Mouse (Mus musculus): ENCODE results near the gene Slc6a18. TPM values are rescaled to one million over a fixed set of nuclear protein-coding genes. Genes with fewer than 3 reads are reported as not detected.

Slc6a18 gene
- polyA plus RNA-seq (2014; fragmentation: Nextera tagmentation; extraction: Ambion mirVana): not detected in 2 replicates

DNA sequence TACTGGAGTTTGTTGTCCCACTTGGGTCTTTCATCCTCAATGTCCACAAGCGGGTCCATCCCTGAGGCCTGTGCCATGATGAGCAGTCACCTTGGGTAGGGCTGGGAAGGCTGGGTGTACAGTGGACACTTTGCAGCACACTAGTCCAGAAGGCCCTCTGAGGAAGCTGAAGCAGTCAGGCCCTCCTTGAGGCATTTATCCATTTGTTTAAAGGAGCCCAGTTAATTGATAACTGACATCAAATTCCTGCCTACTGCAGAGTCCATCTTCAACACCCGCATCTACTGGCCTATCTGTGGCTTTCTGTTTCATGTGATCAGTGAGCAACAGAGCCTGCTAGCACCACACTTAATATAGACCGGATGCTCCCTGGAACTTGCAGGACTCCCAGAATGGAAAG, at the start of gene Slc6a18:
Slc6a18 (minus strand) TSS at position 171 of the 400 bp plus-strand sequence.
- WGBS: 82% methylated on average over 3 of the region's 3 CpGs

DNA sequence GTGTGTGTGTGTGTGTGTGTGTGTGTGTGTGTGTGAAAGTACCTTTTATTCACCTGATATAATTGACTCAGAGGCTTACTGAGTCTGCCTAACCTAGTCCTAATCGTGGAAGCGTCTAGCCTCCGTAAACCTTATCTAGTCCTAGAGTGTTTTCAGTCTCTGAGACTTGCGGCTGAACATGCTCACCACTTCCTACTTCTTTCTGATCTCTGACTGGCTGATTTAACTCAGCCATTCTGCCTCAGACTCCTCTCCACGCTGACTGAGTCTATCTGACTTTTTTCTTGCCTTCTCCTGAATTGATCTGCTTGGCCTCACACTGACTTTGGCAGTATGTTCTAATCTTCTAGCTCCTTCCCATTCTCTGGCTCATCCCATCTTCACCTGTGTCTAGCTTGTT, 47.5 kb upstream of the Slc6a18 start:
- 91% methylated on average over 5 of the region's 5 CpGs for WGBS
- no peak for DNase-seq (ENCODE audit: low spot score)
- H3K4me3 ChIP-seq (ENCODE audit: low read depth, low read length): no peak overlapping the region
- H3K27ac ChIP-seq (ENCODE audit: low read depth, low read length): no peak overlapping the region
- H3K9ac ChIP-seq (ENCODE audit: low read length): no peak overlapping the region
- H3K9me3 ChIP-seq (ENCODE audit: control insufficient read depth, low read length): no peaks in the 10 kb centered on the region
- no peak overlapping the region for H3K4me2 ChIP-seq (ENCODE audit: low read depth)
- H3K27me3 ChIP-seq (ENCODE audit: control insufficient read depth, insufficient read depth, low read length): no peaks in the 10 kb centered on the region
- H3K36me3 ChIP-seq (ENCODE audit: control insufficient read depth, insufficient read depth, low read length): no peaks in the 10 kb centered on the region
- H3K4me1 ChIP-seq (ENCODE audit: control insufficient read depth, insufficient read depth, low read length): no peaks in the 10 kb centered on the region
- ATAC-seq (ENCODE audit: insufficient read depth, low FRiP score, low TSS enrichment): no peak

More for the DNA sequence above, at the start of gene Slc6a18:
- Histone ChIP-seq H3K9ac (ENCODE audit: low read length) (no peak within 1 kb of the TSS), H3K27me3 (ENCODE audit: control insufficient read depth, insufficient read depth, low read length) (no peaks in the 10 kb centered on the region), H3K4me2 (ENCODE audit: low read depth) (no peak within 1 kb of the TSS), H3K27ac (ENCODE audit: low read depth, low read length) (no peak within 1 kb of the TSS), H3K36me3 (ENCODE audit: control insufficient read depth, insufficient read depth, low read length) (no peaks in the 10 kb centered on the region), H3K4me1 (ENCODE audit: control insufficient read depth, insufficient read depth, low read length) (no peaks in the 10 kb centered on the region), H3K4me3 (ENCODE audit: low read depth, low read length) (no peak within 1 kb of the TSS), H3K9me3 (ENCODE audit: control insufficient read depth, low read length) (no peaks in the 10 kb centered on the region)
- ATAC-seq (ENCODE audit: insufficient read depth, low FRiP score, low TSS enrichment) (no peak), DNase-seq (ENCODE audit: low spot score) (no peak)

DNA sequence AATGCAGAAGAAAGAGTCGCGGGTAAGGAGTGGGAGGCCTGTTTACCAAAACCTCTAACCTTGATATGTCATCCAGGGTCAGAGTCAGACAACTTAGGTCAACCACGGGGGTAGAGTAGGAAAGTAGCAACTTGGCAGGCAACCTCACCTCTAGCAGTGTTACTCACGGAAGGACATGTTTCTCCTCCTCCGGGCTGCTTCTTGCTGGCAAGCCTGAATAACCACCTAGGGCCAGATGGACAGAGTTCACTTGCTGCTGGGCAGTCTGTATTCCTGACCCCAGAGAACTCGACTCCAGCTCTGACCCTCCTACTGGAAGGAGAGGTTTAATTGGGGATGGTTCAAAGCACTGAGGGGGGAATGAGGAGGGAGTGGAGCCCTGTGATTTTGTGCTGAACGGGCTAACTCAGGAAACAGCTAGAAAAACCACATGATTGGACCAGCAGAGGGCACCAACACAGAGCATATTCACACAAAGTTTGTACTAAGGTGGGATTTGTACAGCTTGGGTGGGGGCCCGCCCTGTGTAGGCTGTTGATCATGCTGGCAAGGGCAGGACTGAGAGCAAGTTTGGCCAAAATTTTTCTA, 45.4 kb upstream of the Slc6a18 start:
- Histone ChIP-seq H3K4me1 (ENCODE audit: control insufficient read depth, insufficient read depth, low read length) (no peaks in the 10 kb centered on the region), H3K36me3 (ENCODE audit: control insufficient read depth, insufficient read depth, low read length) (no peaks in the 10 kb centered on the region), H3K4me2 (ENCODE audit: low read depth) (no peak overlapping the region), H3K9me3 (ENCODE audit: control insufficient read depth, low read length) (no peaks in the 10 kb centered on the region), H3K27me3 (ENCODE audit: control insufficient read depth, insufficient read depth, low read length) (no peaks in the 10 kb centered on the region), H3K9ac (ENCODE audit: low read length) (no peak overlapping the region), H3K27ac (ENCODE audit: low read depth, low read length) (no peak overlapping the region), H3K4me3 (ENCODE audit: low read depth, low read length) (no peak overlapping the region)
- ATAC-seq (ENCODE audit: insufficient read depth, low FRiP score, low TSS enrichment) (no peak), DNase-seq (ENCODE audit: low spot score) (peak; percentile 27)
- 46% methylated on average over 8 of the region's 8 CpGs for WGBS

DNA sequence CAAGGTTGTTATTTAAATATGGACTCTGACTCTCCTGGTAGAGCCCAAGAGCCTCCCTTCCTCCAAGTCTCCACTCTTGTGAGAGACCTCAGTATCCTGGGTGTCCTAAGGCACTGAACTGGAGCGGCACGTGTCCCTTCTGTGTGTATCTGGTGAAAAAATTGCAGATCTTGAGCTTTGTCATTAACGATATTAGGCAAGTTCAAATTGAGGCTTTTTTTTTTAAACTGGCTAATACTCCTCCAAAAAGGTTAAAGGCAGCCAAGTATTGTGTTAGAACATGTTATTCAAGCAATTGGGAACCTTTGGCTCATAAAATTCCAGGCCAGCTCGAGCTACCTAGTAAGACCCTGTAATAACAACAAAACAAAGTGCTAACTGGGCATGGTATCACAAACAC, 42.4 kb upstream of the Slc6a18 start:
- DNase-seq (ENCODE audit: low spot score): no peak
- WGBS: 87% methylated on average over 4 of the region's 4 CpGs

DNA sequence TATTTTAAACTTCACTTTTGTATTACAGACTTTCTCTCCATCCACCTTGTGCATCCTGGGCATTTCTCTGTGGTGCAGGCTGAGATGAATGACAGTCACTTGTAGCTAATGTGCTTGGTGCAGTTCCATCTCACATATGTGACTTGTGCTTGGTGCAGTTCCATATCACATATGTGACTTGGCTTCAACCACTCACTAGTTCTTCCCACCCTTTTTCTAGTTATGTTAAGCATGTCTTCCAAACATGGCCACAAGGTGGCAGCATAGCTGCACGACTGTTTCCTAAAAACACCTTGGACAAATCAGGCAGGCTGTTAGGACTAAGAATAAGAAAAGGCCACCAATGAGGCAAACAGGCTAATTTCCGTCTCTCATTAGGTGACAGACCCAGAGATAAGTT, 40.4 kb upstream of the Slc6a18 start:
- WGBS: 4% methylated on average over 2 of the region's 2 CpGs
- Histone ChIP-seq H3K4me3 (ENCODE audit: low read depth, low read length) (no peak overlapping the region), H3K27ac (ENCODE audit: low read depth, low read length) (no peak overlapping the region), H3K4me2 (ENCODE audit: low read depth) (no peak overlapping the region), H3K4me1 (ENCODE audit: control insufficient read depth, insufficient read depth, low read length) (no peaks in the 10 kb centered on the region), H3K27me3 (ENCODE audit: control insufficient read depth, insufficient read depth, low read length) (no peaks in the 10 kb centered on the region), H3K9ac (ENCODE audit: low read length) (no peak overlapping the region), H3K9me3 (ENCODE audit: control insufficient read depth, low read length) (no peaks in the 10 kb centered on the region), H3K36me3 (ENCODE audit: control insufficient read depth, insufficient read depth, low read length) (no peaks in the 10 kb centered on the region)
- ATAC-seq (ENCODE audit: insufficient read depth, low FRiP score, low TSS enrichment): no peak
- DNase-seq (ENCODE audit: low spot score): peak; percentile 83

More for the DNA sequence above, 42.4 kb upstream of the Slc6a18 start:
- Histone ChIP-seq H3K27ac (ENCODE audit: low read depth, low read length) (no peak overlapping the region), H3K4me1 (ENCODE audit: control insufficient read depth, insufficient read depth, low read length) (no peaks in the 10 kb centered on the region), H3K4me3 (ENCODE audit: low read depth, low read length) (no peak overlapping the region), H3K27me3 (ENCODE audit: control insufficient read depth, insufficient read depth, low read length) (no peaks in the 10 kb centered on the region), H3K36me3 (ENCODE audit: control insufficient read depth, insufficient read depth, low read length) (no peaks in the 10 kb centered on the region), H3K9ac (ENCODE audit: low read length) (no peak overlapping the region), H3K9me3 (ENCODE audit: control insufficient read depth, low read length) (no peaks in the 10 kb centered on the region), H3K4me2 (ENCODE audit: low read depth) (no peak overlapping the region)
- no peak for ATAC-seq (ENCODE audit: insufficient read depth, low FRiP score, low TSS enrichment)

DNA sequence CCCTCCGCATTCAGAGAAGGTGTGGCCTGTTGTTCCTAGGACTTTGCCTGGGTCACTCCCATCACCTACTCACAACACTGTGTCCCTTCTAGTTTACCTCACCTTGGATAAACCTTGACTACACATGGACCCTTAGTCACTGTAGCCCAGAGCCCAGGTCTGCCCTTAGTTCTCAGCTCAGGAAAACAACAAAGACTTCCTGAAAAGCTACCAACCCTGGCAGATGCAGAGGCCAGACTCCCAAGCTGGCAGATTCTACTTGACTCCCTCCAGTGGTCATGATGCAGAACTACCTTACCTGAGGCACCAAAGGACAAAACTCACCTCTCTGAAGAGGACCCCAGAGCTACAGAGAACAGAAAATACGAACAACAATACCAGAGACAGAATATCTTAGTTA, 36.2 kb upstream of the Slc6a18 start:
- H3K4me3 ChIP-seq (ENCODE audit: low read depth, low read length): no peak overlapping the region
- H3K27me3 ChIP-seq (ENCODE audit: control insufficient read depth, insufficient read depth, low read length): no peaks in the 10 kb centered on the region
- H3K9ac ChIP-seq (ENCODE audit: low read length): no peak overlapping the region
- 72% methylated on average over 2 of the region's 2 CpGs for WGBS
- H3K27ac ChIP-seq (ENCODE audit: low read depth, low read length): no peak overlapping the region
- no peak for ATAC-seq (ENCODE audit: insufficient read depth, low FRiP score, low TSS enrichment)
- no peak overlapping the region for H3K4me2 ChIP-seq (ENCODE audit: low read depth)
- no peak for DNase-seq (ENCODE audit: low spot score)
- no peaks in the 10 kb centered on the region for H3K36me3 ChIP-seq (ENCODE audit: control insufficient read depth, insufficient read depth, low read length)
- H3K9me3 ChIP-seq (ENCODE audit: control insufficient read depth, low read length): no peaks in the 10 kb centered on the region
- no peaks in the 10 kb centered on the region for H3K4me1 ChIP-seq (ENCODE audit: control insufficient read depth, insufficient read depth, low read length)

DNA sequence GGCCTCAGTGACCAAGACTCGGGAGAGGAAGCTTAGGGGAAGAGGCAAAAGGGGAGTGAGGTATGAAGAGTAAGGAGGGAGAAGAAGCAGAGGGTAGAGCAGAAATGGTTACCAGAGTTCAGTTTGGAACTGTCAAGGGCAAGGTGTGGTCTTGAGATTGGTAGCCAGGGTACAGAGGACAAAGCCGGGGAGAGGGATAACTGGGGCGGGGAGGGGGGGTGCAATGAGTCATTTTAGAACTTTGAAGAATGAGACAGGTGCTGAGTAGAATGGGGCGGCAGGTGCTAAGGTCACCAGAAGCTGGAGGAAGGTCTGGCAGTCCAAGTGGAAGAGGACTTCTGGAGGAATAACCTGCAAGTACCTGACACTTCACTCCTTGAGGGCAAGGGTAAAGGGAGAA, 35.4 kb upstream of the Slc6a18 start:
- no peak overlapping the region for H3K4me3 ChIP-seq (ENCODE audit: low read depth, low read length)
- DNase-seq (ENCODE audit: low spot score) (no peak), ATAC-seq (ENCODE audit: insufficient read depth, low FRiP score, low TSS enrichment) (no peak)
- no peak overlapping the region for H3K9ac ChIP-seq (ENCODE audit: low read length)
- H3K4me2 ChIP-seq (ENCODE audit: low read depth): no peak overlapping the region
- WGBS: 77% methylated on average over 4 of the region's 4 CpGs
- H3K9me3 ChIP-seq (ENCODE audit: control insufficient read depth, low read length): no peaks in the 10 kb centered on the region
- no peaks in the 10 kb centered on the region for H3K27me3 ChIP-seq (ENCODE audit: control insufficient read depth, insufficient read depth, low read length)
- H3K27ac ChIP-seq (ENCODE audit: low read depth, low read length): no peak overlapping the region
- no peaks in the 10 kb centered on the region for H3K4me1 ChIP-seq (ENCODE audit: control insufficient read depth, insufficient read depth, low read length)
- H3K36me3 ChIP-seq (ENCODE audit: control insufficient read depth, insufficient read depth, low read length): no peaks in the 10 kb centered on the region

DNA sequence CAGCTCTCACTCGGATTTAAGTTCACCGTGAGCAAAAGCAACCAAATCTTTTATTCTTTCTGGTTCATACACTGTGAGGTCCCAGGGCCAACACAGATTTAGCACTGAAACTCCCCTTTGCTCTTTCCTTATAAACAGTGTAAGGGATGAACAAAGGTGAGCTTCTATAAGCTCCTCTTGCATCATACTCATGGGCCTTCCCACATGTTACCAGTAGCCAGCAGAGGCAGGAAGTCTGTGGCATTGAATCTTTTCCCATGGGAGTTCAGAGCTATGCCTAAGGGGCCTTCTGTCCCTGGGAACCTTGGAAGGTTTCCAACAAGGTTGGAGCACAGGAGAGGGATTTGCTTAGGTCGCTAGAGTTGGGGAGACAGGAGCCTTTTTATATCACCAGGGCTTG, 34.4 kb upstream of the Slc6a18 start:
- DNase-seq (ENCODE audit: low spot score) (no peak), ATAC-seq (ENCODE audit: insufficient read depth, low FRiP score, low TSS enrichment) (no peak)
- H3K27ac ChIP-seq (ENCODE audit: low read depth, low read length): no peak overlapping the region
- H3K9ac ChIP-seq (ENCODE audit: low read length): no peak overlapping the region
- H3K36me3 ChIP-seq (ENCODE audit: control insufficient read depth, insufficient read depth, low read length): no peaks in the 10 kb centered on the region
- no peaks in the 10 kb centered on the region for H3K9me3 ChIP-seq (ENCODE audit: control insufficient read depth, low read length)
- WGBS: 87% methylated on average over 3 of the region's 3 CpGs
- H3K4me1 ChIP-seq (ENCODE audit: control insufficient read depth, insufficient read depth, low read length): no peaks in the 10 kb centered on the region
- H3K27me3 ChIP-seq (ENCODE audit: control insufficient read depth, insufficient read depth, low read length): no peaks in the 10 kb centered on the region
- no peak overlapping the region for H3K4me2 ChIP-seq (ENCODE audit: low read depth)
- H3K4me3 ChIP-seq (ENCODE audit: low read depth, low read length): no peak overlapping the region

DNA sequence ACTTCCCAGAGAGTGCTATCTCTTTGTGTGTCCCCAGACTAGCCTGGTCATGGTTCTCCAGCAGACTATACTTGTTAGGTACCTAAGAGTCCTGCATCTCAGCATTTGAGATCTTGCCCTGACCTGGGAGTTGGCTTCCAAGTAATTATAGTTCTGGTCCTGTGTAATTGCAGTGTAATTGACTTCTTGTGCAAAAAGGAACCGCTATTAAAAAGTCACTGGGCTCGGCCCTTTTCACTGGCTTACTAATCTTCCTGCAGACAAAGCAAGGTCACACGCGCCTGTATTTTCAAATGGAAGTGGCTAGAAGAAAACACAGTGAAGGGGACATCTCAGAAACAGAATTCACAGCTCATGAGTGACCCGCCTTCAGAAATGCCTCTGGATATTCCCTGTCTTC, 34.0 kb upstream of the Slc6a18 start:
- ATAC-seq (ENCODE audit: insufficient read depth, low FRiP score, low TSS enrichment) (no peak), DNase-seq (ENCODE audit: low spot score) (no peak)
- Histone ChIP-seq H3K4me1 (ENCODE audit: control insufficient read depth, insufficient read depth, low read length) (no peaks in the 10 kb centered on the region), H3K27ac (ENCODE audit: low read depth, low read length) (no peak overlapping the region), H3K27me3 (ENCODE audit: control insufficient read depth, insufficient read depth, low read length) (no peaks in the 10 kb centered on the region), H3K9me3 (ENCODE audit: control insufficient read depth, low read length) (no peaks in the 10 kb centered on the region), H3K4me2 (ENCODE audit: low read depth) (no peak overlapping the region), H3K4me3 (ENCODE audit: low read depth, low read length) (no peak overlapping the region), H3K36me3 (ENCODE audit: control insufficient read depth, insufficient read depth, low read length) (no peaks in the 10 kb centered on the region), H3K9ac (ENCODE audit: low read length) (no peak overlapping the region)
- 89% methylated on average over 5 of the region's 5 CpGs for WGBS
